Mouse (Mus musculus) macrophage (primary cell): ENCODE results near the gene Olfml2a. TPM values are rescaled to one million over a fixed set of nuclear protein-coding genes. Genes with fewer than 3 reads are reported as not detected.

ENCODE experiments used
- H3K27ac ChIP-seq: fragments of 350-480 bp; formaldehyde crosslinking; 2 replicates; pipeline ENCODE4 v1.9.0; 2021
- H3K36me3 ChIP-seq: fragments of 350-480 bp; formaldehyde crosslinking; 2 replicates; pipeline ENCODE4 v1.9.0; 2021; ENCODE audit errors: inconsistent target
- H3K4me3 ChIP-seq: fragments of 350-480 bp; formaldehyde crosslinking; 2 replicates; pipeline ENCODE4 v1.9.0; 2021; ENCODE audit errors: inconsistent target
- H3K79me2 ChIP-seq: fragments of 350-480 bp; formaldehyde crosslinking; 2 replicates; pipeline ENCODE4 v1.9.0; 2021; ENCODE audit errors: inconsistent target
- WGBS: methylation state at CpG from one replicate; pipeline ENCODE4 v1.1.7; 2026; ENCODE audit warnings: inconsistent platforms; ENCODE audit not compliant: missing documents; 5-methylcytosine and 5-hydroxymethylcytosine counted together
- polyA plus RNA-seq: library from polyadenylated mRNA; stranded (reverse); fragments of 250-400 nt; gene quantifications from 3 replicates; pipeline ENCODE4 v1.2.4, GENCODE M21; 2018; ENCODE audit warnings: inconsistent platforms
- total RNA-seq, 78 experiments: library from RNA; depleted of rRNA; stranded (reverse); fragments of 250-400 nt; gene quantifications; 1 replicate in 9 of 78; 2 replicates in 24 of 78; 3 replicates in 43 of 78; 4 replicates in 2 of 78; pipeline ENCODE4 v1.2.4; 2018; ENCODE audit warnings: inconsistent platforms in 56 of 78

Olfml2a gene
- total RNA-seq (2018; cell fraction: chromatin; rRNA removed), result under 1 TPM in 1 of 26 experiments, not detected in 25; 0.47 TPM
- under 1 TPM in 8 of 26 experiments, not detected in 18; under 0.01 to 0.05 (median 0.03) TPM for total RNA-seq (2018; cell fraction: cytosol; rRNA removed)
- total RNA-seq (2018; cell fraction: nucleus; rRNA removed), result under 1 TPM in 3 of 26 experiments, not detected in 23; 0.08 to 0.22 (median 0.12) TPM
- polyA plus RNA-seq, result 0.04 TPM in 1 of 3 replicates, not detected in the others

- no peak within 1 kb of the TSS for H3K4me3 ChIP-seq
- H3K27ac ChIP-seq, result no peak within 1 kb of the TSS
- WGBS, result 22% methylated on average over 31 of the region's 32 CpGs
- no peaks in the 10 kb centered on the region for H3K79me2 ChIP-seq
- no peaks in the 10 kb centered on the region for H3K36me3 ChIP-seq
Observed at GRCm38 (mm10) chr2:38931851-38932667, at the start of gene Olfml2a. Olfml2a (plus strand) TSS chr2:38931978.

- Histone ChIP-seq H3K4me3 (no peak overlapping the region), H3K36me3 (no peaks in the 10 kb centered on the region), H3K79me2 (no peaks in the 10 kb centered on the region), H3K27ac (no peak overlapping the region)
Observed at GRCm38 (mm10) chr2:38902866-38903265, 28.9 kb upstream of the Olfml2a start.

GRCm38 (mm10) chr2:38904290-38904689 is 27.5 kb upstream of the Olfml2a start:
- WGBS, result 100% methylated on average over 1 of the region's 1 CpGs
- Histone ChIP-seq H3K36me3 (no peaks in the 10 kb centered on the region), H3K27ac (no peak overlapping the region), H3K79me2 (no peaks in the 10 kb centered on the region), H3K4me3 (no peak overlapping the region)

GRCm38 (mm10) chr2:38906097-38906496 is 25.7 kb upstream of the Olfml2a start:
- 82% methylated on average over 5 of the region's 5 CpGs for WGBS
- no peaks in the 10 kb centered on the region for H3K79me2 ChIP-seq
- H3K36me3 ChIP-seq, result no peaks in the 10 kb centered on the region
- no peak overlapping the region for H3K4me3 ChIP-seq
- H3K27ac ChIP-seq, result no peak overlapping the region

- Histone ChIP-seq H3K79me2 (no peaks in the 10 kb centered on the region), H3K4me3 (no peak overlapping the region), H3K36me3 (no peaks in the 10 kb centered on the region), H3K27ac (no peak overlapping the region)
- WGBS, result 83% methylated on average over 1 of the region's 1 CpGs
Observed at GRCm38 (mm10) chr2:38908604-38909003, 23.2 kb upstream of the Olfml2a start.

GRCm38 (mm10) chr2:38914517-38914916 is 17.3 kb upstream of the Olfml2a start:
- Histone ChIP-seq H3K79me2 (no peaks in the 10 kb centered on the region), H3K4me3 (no peak overlapping the region), H3K27ac (no peak overlapping the region), H3K36me3 (no peaks in the 10 kb centered on the region)
- WGBS, result 89% methylated on average over 1 of the region's 1 CpGs

GRCm38 (mm10) chr2:38914965-38915364 is 16.8 kb upstream of the Olfml2a start:
- 52% methylated on average over 4 of the region's 4 CpGs for WGBS
- H3K36me3 ChIP-seq, result no peaks in the 10 kb centered on the region

GRCm38 (mm10) chr2:38916947-38917691 is 14.7 kb upstream of the Olfml2a start:
- WGBS, result 93% methylated on average over 4 of the region's 4 CpGs
- Histone ChIP-seq H3K27ac (no peak overlapping the region), H3K4me3 (no peak overlapping the region), H3K79me2 (no peaks in the 10 kb centered on the region), H3K36me3 (no peaks in the 10 kb centered on the region)

More at GRCm38 (mm10) chr2:38914965-38915364, 16.8 kb upstream of the Olfml2a start:
- Histone ChIP-seq H3K79me2 (no peaks in the 10 kb centered on the region), H3K27ac (no peak overlapping the region), H3K4me3 (no peak overlapping the region)

GRCm38 (mm10) chr2:38921374-38921773 is 10.4 kb upstream of the Olfml2a start:
- H3K27ac ChIP-seq, result no peak overlapping the region
- no peak overlapping the region for H3K4me3 ChIP-seq
- WGBS, result 42% methylated on average over 1 of the region's 1 CpGs

GRCm38 (mm10) chr2:38923471-38923870 is 8.3 kb upstream of the Olfml2a start:
- no peak overlapping the region for H3K27ac ChIP-seq
- no peak overlapping the region for H3K4me3 ChIP-seq
- WGBS, result 76% methylated on average over 3 of the region's 3 CpGs
- no peaks in the 10 kb centered on the region for H3K79me2 ChIP-seq
- no peaks in the 10 kb centered on the region for H3K36me3 ChIP-seq

More at GRCm38 (mm10) chr2:38921374-38921773, 10.4 kb upstream of the Olfml2a start:
- Histone ChIP-seq H3K79me2 (no peaks in the 10 kb centered on the region), H3K36me3 (no peaks in the 10 kb centered on the region)

GRCm38 (mm10) chr2:38923911-38924310 is 7.9 kb upstream of the Olfml2a start:
- H3K36me3 ChIP-seq, result no peaks in the 10 kb centered on the region
- no peak overlapping the region for H3K4me3 ChIP-seq
- H3K27ac ChIP-seq, result no peak overlapping the region
- WGBS, result 78% methylated on average over 2 of the region's 2 CpGs
- H3K79me2 ChIP-seq, result no peaks in the 10 kb centered on the region

GRCm38 (mm10) chr2:38924571-38924970 is 7.2 kb upstream of the Olfml2a start:
- WGBS, result 64% methylated on average over 10 of the region's 10 CpGs
- H3K4me3 ChIP-seq, result no peak overlapping the region

GRCm38 (mm10) chr2:38925171-38926080 is 6.4 kb upstream of the Olfml2a start:
- H3K4me3 ChIP-seq, result peak overlapping the region; percentile 66
- no peak overlapping the region for H3K27ac ChIP-seq
- no peaks in the 10 kb centered on the region for H3K79me2 ChIP-seq
- no peaks in the 10 kb centered on the region for H3K36me3 ChIP-seq
- 4% methylated on average over 50 of the region's 51 CpGs for WGBS

More at GRCm38 (mm10) chr2:38924571-38924970, 7.2 kb upstream of the Olfml2a start:
- Histone ChIP-seq H3K27ac (no peak overlapping the region), H3K36me3 (no peaks in the 10 kb centered on the region), H3K79me2 (no peaks in the 10 kb centered on the region)
